Mouse (Mus musculus): ENCODE data around the gene Rgl2. TPM values are rescaled to one million over a fixed set of nuclear protein-coding genes. Genes with fewer than 3 reads are reported as not detected.
"Not testable (repeated sequence)": the region's sequence is repeated elsewhere in the genome, so short reads cannot be mapped to it uniquely, and the experiment has no call there.

The Rgl2 gene
- total and polyA plus RNA-seq, 3 experiments = 24.9 to 43.6 TPM; not detected in 1

- no peaks in the 10 kb centered on the region for H3K27me3 ChIP-seq (ENCODE audit: control insufficient read depth in 1 of 2, insufficient read depth in 2 of 2, low read length in 2 of 2)
- H3K4me1 ChIP-seq (ENCODE audit: control insufficient read depth in 1 of 2, insufficient read depth in 2 of 2, low read length in 2 of 2) = peaks cover 19 to 47% of the 10 kb centered on the region in 2 experiments
- TF ChIP-seq SMC3 (IDR thresholded peaks at IDR 0.05; ENCODE audit: low read depth, low read length) (no peak), EP300 (IDR thresholded peaks at IDR 0.05; ENCODE audit: low read depth in 1 of 2, low read length in 2 of 2) (peak in 1 of 2 experiments; percentile 43; a peak in 1 of 4 replicates), CHD1 (IDR thresholded peaks at IDR 0.05; ENCODE audit: low read depth, low read length) (no peak), ETS1 (IDR thresholded peaks at IDR 0.05; ENCODE audit: low read depth, low read length) (peak; percentile 24; the same call in 1 of the 2 replicates), POLR2AphosphoS2 (IDR thresholded peaks at IDR 0.05; ENCODE audit: low read length) (no peak), TAL1 (IDR thresholded peaks at IDR 0.05; ENCODE audit: low read length) (no peak), POLR2A (IDR thresholded peaks at IDR 0.05; ENCODE audit: control insufficient read depth in 1 of 2, insufficient read depth in 1 of 2, low read depth in 1 of 2, low read length in 2 of 2, poor library complexity in 1 of 2) (no peak), TBP (IDR thresholded peaks at IDR 0.05; ENCODE audit: low read depth, low read length) (no peak), KAT2A (conservative IDR thresholded peaks at IDR 0.05; ENCODE audit: low read depth, low read length) (no peak), CTCF (IDR thresholded peaks at IDR 0.05 in 2 of 3, conservative IDR thresholded peaks at IDR 0.05 in 1 of 3; ENCODE audit: control insufficient read depth in 1 of 3, insufficient read depth in 1 of 3, low read depth in 2 of 3, low read length in 3 of 3, poor library complexity in 1 of 3, severe bottlenecking in 1 of 3) (no peak), MAFK (IDR thresholded peaks at IDR 0.05; ENCODE audit: borderline replicate concordance, low read depth, low read length) (no peak), NELFE (IDR thresholded peaks at IDR 0.05; ENCODE audit: low read depth, low read length) (no peak), MAZ (IDR thresholded peaks at IDR 0.05; ENCODE audit: low read depth, low read length) (0 out of 2 replicates have a peak, but pooled peaks have one; percentile 21), ZKSCAN1 (IDR thresholded peaks at IDR 0.05; ENCODE audit: low read depth, low read length) (no peak), MEF2A (IDR thresholded peaks at IDR 0.05; ENCODE audit: extremely low read depth, insufficient replicate concordance, low read depth, low read length, poor library complexity, severe bottlenecking) (no peak), GATA1 (IDR thresholded peaks at IDR 0.05; ENCODE audit: low read depth, low read length) (0 out of 2 replicates have a peak, but pooled peaks have one; percentile 9), JUND (IDR thresholded peaks at IDR 0.05; ENCODE audit: low read depth, low read length) (no peak), ZNF384 (IDR thresholded peaks at IDR 0.05; ENCODE audit: low read depth, low read length) (peak; percentile 3; the same call in 1 of the 2 replicates)
- DNase-seq (ENCODE audit: low read depth, low spot score) = peak; percentile 79
- H3K79me2 ChIP-seq (ENCODE audit: control insufficient read depth, insufficient read depth, low read length, poor library complexity) = no peaks in the 10 kb centered on the region
- peak overlapping the region in 1 of 2 experiments; percentile 45; a peak in 2 of 4 replicates for H3K4me3 ChIP-seq (ENCODE audit: control insufficient read depth in 1 of 2, insufficient read depth in 1 of 2, low read depth in 2 of 2, low read length in 2 of 2)
- H3K9me3 ChIP-seq (replicated peaks; ENCODE audit: insufficient read depth, low read length) = no peaks in the 10 kb centered on the region
- H3K9ac ChIP-seq (ENCODE audit: control insufficient read depth, low read depth, low read length, poor library complexity, severe bottlenecking) = 0 out of 2 replicates have a peak overlapping the region, but pooled peaks have one; percentile 11
- peak overlapping the region; percentile 73 for H3K27ac ChIP-seq (ENCODE audit: control insufficient read depth, low read depth, low read length)
- peaks cover 0 to 30% of the 10 kb centered on the region in 2 experiments; a peak in 2 of 4 replicates for H3K36me3 ChIP-seq (ENCODE audit: control insufficient read depth in 1 of 2, insufficient read depth in 2 of 2, low read length in 2 of 2)
Observed at GRCm38 (mm10) chr17:33902491-33902890, 26.9 kb upstream of the Rgl2 start.

GRCm38 (mm10) chr17:33903911-33904651 lies 25.3 kb upstream of the Rgl2 start:
- Histone ChIP-seq H3K9ac (ENCODE audit: control insufficient read depth, low read depth, low read length, poor library complexity, severe bottlenecking) (peak overlapping the region; percentile 24), H3K27ac (ENCODE audit: control insufficient read depth, low read depth, low read length) (peak overlapping the region; percentile 73), H3K4me1 (ENCODE audit: control insufficient read depth in 1 of 2, insufficient read depth in 2 of 2, low read length in 2 of 2) (peaks cover 13 to 38% of the 10 kb centered on the region in 2 experiments), H3K36me3 (ENCODE audit: control insufficient read depth in 1 of 2, insufficient read depth in 2 of 2, low read length in 2 of 2) (peaks cover 0 to 25% of the 10 kb centered on the region in 2 experiments; a peak in 2 of 4 replicates), H3K4me3 (ENCODE audit: control insufficient read depth in 1 of 2, insufficient read depth in 1 of 2, low read depth in 2 of 2, low read length in 2 of 2) (peak overlapping the region in 1 of 2 experiments; percentile 6; a peak in 1 of 4 replicates)
- H3K27me3 ChIP-seq (ENCODE audit: control insufficient read depth in 1 of 2, insufficient read depth in 2 of 2, low read length in 2 of 2); H3K79me2 ChIP-seq (ENCODE audit: control insufficient read depth, insufficient read depth, low read length, poor library complexity); H3K9me3 ChIP-seq (replicated peaks; ENCODE audit: insufficient read depth, low read length): not testable (repeated sequence)
- peak in 1 of 2 experiments; percentile 37; a peak in 1 of 4 replicates for TF ChIP-seq POLR2A (IDR thresholded peaks at IDR 0.05; ENCODE audit: control insufficient read depth in 1 of 2, insufficient read depth in 1 of 2, low read depth in 1 of 2, low read length in 2 of 2, poor library complexity in 1 of 2)
- DNase-seq (ENCODE audit: low read depth, low spot score) = peak; percentile 77

- DNase-seq (ENCODE audit: low read depth, low spot score); H3K27ac ChIP-seq (ENCODE audit: control insufficient read depth, low read depth, low read length); H3K27me3 ChIP-seq (ENCODE audit: control insufficient read depth in 1 of 2, insufficient read depth in 2 of 2, low read length in 2 of 2); H3K4me3 ChIP-seq (ENCODE audit: control insufficient read depth in 1 of 2, insufficient read depth in 1 of 2, low read depth in 2 of 2, low read length in 2 of 2); H3K79me2 ChIP-seq (ENCODE audit: control insufficient read depth, insufficient read depth, low read length, poor library complexity); H3K9me3 ChIP-seq (replicated peaks; ENCODE audit: insufficient read depth, low read length); H3K9ac ChIP-seq (ENCODE audit: control insufficient read depth, low read depth, low read length, poor library complexity, severe bottlenecking): not testable (repeated sequence)
- Histone ChIP-seq H3K4me1 (ENCODE audit: control insufficient read depth in 1 of 2, insufficient read depth in 2 of 2, low read length in 2 of 2) (peaks cover 13 to 38% of the 10 kb centered on the region in 2 experiments), H3K36me3 (ENCODE audit: control insufficient read depth in 1 of 2, insufficient read depth in 2 of 2, low read length in 2 of 2) (peaks cover 0 to 25% of the 10 kb centered on the region in 2 experiments; a peak in 2 of 4 replicates)
Observed at GRCm38 (mm10) chr17:33904835-33905234, 24.5 kb upstream of the Rgl2 start, which contains the start of gene Platr17. Gene Platr17 (plus strand): TSS chr17:33905135.
